ENCODE assay signal across 27 mouse cellular contexts in genomic region chr5:33671659-33672058, GRCm38 (mm10). TPM values are rescaled to one million over a fixed set of nuclear protein-coding genes. Genes with fewer than 3 reads are reported as not detected.
A peak's percentile ranks its signal among the peaks of the same experiment; 100 is the strongest.
DNase-seq lines count a peak whose midpoint lies in the region; ATAC-seq lines count a peak whose summit lies in the region.
"Had no signal": no experiment of that assay in that cellular context is flagged by ENCODE, and none has a peak within 500 bp of the region (broad histone marks: within the 10 kb centered on the region; RNA-seq: fewer than 3 reads in every experiment).

No protein-coding gene starts in this region.

- 0 out of 2 replicates have a peak overlapping the region, but pooled peaks have one; percentile 31 for H3K9ac ChIP-seq in heart, embryonic 12.5 days
- H3K9ac ChIP-seq in heart, embryonic 11.5 days (ENCODE audit: low read depth, low read length): no peak overlapping the region
- H3K9ac ChIP-seq: forebrain, embryonic 13.5 days; heart, embryonic 15.5 days; hindbrain, embryonic 13.5 days had no signal

- DNase-seq in 416B (ENCODE audit: low read depth): peak; percentile 44
- peak; percentile 76 for DNase-seq in MEL-GATA-1-ER (ENCODE audit: extremely low read depth, low read depth)
- DNase-seq in kidney, postnatal 14 days: no peak
- DNase-seq in B cell, adult 2 months: no peak
- DNase-seq: adrenal gland, adult 8-10 months; adrenal gland, postnatal 25 days; cerebellum, adult 11-12 months; cerebellum, adult 8-10 months; cerebellum, postnatal 10 days; cerebellum, postnatal 36 days; gastrocnemius, adult 2 months; gastrocnemius, postnatal 14 days; heart, adult 11 months; heart, postnatal 10 days; kidney, adult 11 months; kidney, adult 8-10 months had no signal

- peak overlapping the region; percentile 64; the same call in 1 of the 2 replicates for H3K27ac ChIP-seq in heart, embryonic 12.5 days (ENCODE audit: poor library complexity, severe bottlenecking)
- no peak overlapping the region for H3K27ac ChIP-seq in heart, embryonic 11.5 days (ENCODE audit: low read depth, low read length)
- H3K27ac ChIP-seq: forebrain, embryonic 10.5 days; forebrain, embryonic 13.5 days; gastrocnemius, adult 2 months; heart, embryonic 15.5 days; hindbrain, embryonic 10.5 days; hindbrain, embryonic 13.5 days had no signal

- peaks cover 69% of the 10 kb centered on the region for H3K36me3 ChIP-seq in heart, embryonic 12.5 days
- peaks cover 27% of the 10 kb centered on the region for H3K36me3 ChIP-seq in heart, embryonic 11.5 days (ENCODE audit: control insufficient read depth, insufficient read depth, low read length)

- 56% methylated on average over 5 of the region's 5 CpGs for WGBS in heart, embryonic 12.5 days
- WGBS in heart, embryonic 11.5 days (ENCODE audit: insufficient replicate concordance): 54% methylated on average over 5 of the region's 5 CpGs

- H3K27me3 ChIP-seq in heart, embryonic 12.5 days (replicated peaks): no peaks in the 10 kb centered on the region
- H3K27me3 ChIP-seq in heart, embryonic 11.5 days (ENCODE audit: control insufficient read depth, insufficient read depth, low read length): no peaks in the 10 kb centered on the region
- H3K27me3 ChIP-seq: forebrain, embryonic 13.5 days; heart, embryonic 15.5 days; hindbrain, embryonic 13.5 days had no signal

- H3K9me3 ChIP-seq in heart, embryonic 12.5 days (replicated peaks): no peaks in the 10 kb centered on the region
- H3K9me3 ChIP-seq in heart, embryonic 11.5 days (replicated peaks; ENCODE audit: control insufficient read depth, low read length): no peaks in the 10 kb centered on the region
- H3K9me3 ChIP-seq: forebrain, embryonic 10.5 days; forebrain, embryonic 13.5 days; heart, embryonic 15.5 days; hindbrain, embryonic 10.5 days; hindbrain, embryonic 13.5 days had no signal

- no peak overlapping the region for H3K4me2 ChIP-seq in heart, embryonic 12.5 days
- H3K4me2 ChIP-seq in heart, embryonic 11.5 days: no peak overlapping the region
- H3K4me2 ChIP-seq: forebrain, embryonic 13.5 days; heart, embryonic 15.5 days; hindbrain, embryonic 13.5 days had no signal

- peaks cover 13% of the 10 kb centered on the region for H3K4me1 ChIP-seq in heart, embryonic 12.5 days (replicated peaks)
- H3K4me1 ChIP-seq in heart, embryonic 11.5 days (ENCODE audit: control insufficient read depth, insufficient read depth, low read length): 0 out of 2 replicates have a peak, but pooled peaks cover 4% of the 10 kb centered on the region

- no peak for ATAC-seq in heart, embryonic 12.5 days (ENCODE audit: insufficient number of reproducible peaks, low FRiP score)
- ATAC-seq in heart, embryonic 11.5 days (replicated peaks; ENCODE audit: insufficient number of reproducible peaks, low FRiP score, low TSS enrichment): no peak
- peak; percentile 22 to 51; a peak in 2 of 4 replicates for ATAC-seq in hematopoietic stem cell, adult 5-6 weeks (replicated peaks in 1 of 2; ENCODE audit: insufficient read depth in 1 of 2, low FRiP score in 2 of 2, low TSS enrichment in 1 of 2, low read depth in 1 of 2, poor library complexity in 2 of 2, severe bottlenecking in 2 of 2)
- ATAC-seq: activated CD4-positive, CD25-positive, alpha-beta regulatory T cell, adult 4 months; forebrain, embryonic 13.5 days; forebrain, embryonic 16.5 days; hindbrain, embryonic 16.5 days had no signal

- H3K4me3 ChIP-seq in heart, embryonic 12.5 days: no peak overlapping the region
- no peak overlapping the region for H3K4me3 ChIP-seq in heart, embryonic 11.5 days (ENCODE audit: low read depth, low read length)
- H3K4me3 ChIP-seq: forebrain, embryonic 10.5 days; forebrain, embryonic 13.5 days; gastrocnemius, adult 2 months; heart, embryonic 15.5 days; hindbrain, embryonic 10.5 days; hindbrain, embryonic 13.5 days had no signal

RNA-seq across cellular contexts. Expression of gene Tmem129, which starts 13.4 kb away (rescaled TPM):
- 34.3 and 34.9 TPM in 2 replicates for polyA plus RNA-seq in heart, embryonic 12.5 days (2016; fragmentation: Nextera tagmentation; extraction: Ambion mirVana)
- polyA plus RNA-seq in heart, embryonic 11.5 days (2014; fragmentation: Nextera tagmentation; extraction: Ambion mirVana): 41.5 and 42.3 TPM in 2 replicates
- 18.3 and 23.0 TPM in 2 replicates for total RNA-seq in hematopoietic stem cell, adult 5-6 weeks (2017)

RNA-seq across cellular contexts. Expression of gene Tacc3, which starts 13.7 kb away (rescaled TPM):
- 152 and 163 TPM in 2 replicates for polyA plus RNA-seq in heart, embryonic 12.5 days (2016; fragmentation: Nextera tagmentation; extraction: Ambion mirVana)
- polyA plus RNA-seq in heart, embryonic 11.5 days (2014; fragmentation: Nextera tagmentation; extraction: Ambion mirVana): 171 and 186 TPM in 2 replicates
- total RNA-seq in hematopoietic stem cell, adult 5-6 weeks (2017): 103 and 133 TPM in 2 replicates

RNA-seq across cellular contexts. Expression of gene Slbp, which starts 19.3 kb away (rescaled TPM):
- polyA plus RNA-seq in heart, embryonic 12.5 days (2016; fragmentation: Nextera tagmentation; extraction: Ambion mirVana): 135 and 140 TPM in 2 replicates
- polyA plus RNA-seq in heart, embryonic 11.5 days (2014; fragmentation: Nextera tagmentation; extraction: Ambion mirVana): 162 and 166 TPM in 2 replicates
- total RNA-seq in hematopoietic stem cell, adult 5-6 weeks (2017): 220 and 242 TPM in 2 replicates

RNA-seq across cellular contexts. Expression of gene Gm9903, which starts 41.9 kb away (rescaled TPM):
- polyA plus RNA-seq in heart, embryonic 12.5 days (2016; fragmentation: Nextera tagmentation; extraction: Ambion mirVana): 0.73 and 1.0 TPM in 2 replicates
- polyA plus RNA-seq in heart, embryonic 11.5 days (2014; fragmentation: Nextera tagmentation; extraction: Ambion mirVana): 1.5 and 2.0 TPM in 2 replicates
- total RNA-seq in hematopoietic stem cell, adult 5-6 weeks (2017): 0.20 and 0.81 TPM in 2 replicates

RNA-seq across cellular contexts. Expression of gene Fam53a, which starts 42.2 kb away (rescaled TPM):
- polyA plus RNA-seq in heart, embryonic 12.5 days (2016; fragmentation: Nextera tagmentation; extraction: Ambion mirVana): 52.9 and 53.5 TPM in 2 replicates
- polyA plus RNA-seq in heart, embryonic 11.5 days (2014; fragmentation: Nextera tagmentation; extraction: Ambion mirVana): 56.6 and 59.5 TPM in 2 replicates
- 13.3 and 18.6 TPM in 2 replicates for total RNA-seq in hematopoietic stem cell, adult 5-6 weeks (2017)

Comparison
In these comparisons a context has a peak if more than half of its experiments do, and no peak if none do; other contexts are left out.
1. ATAC-seq: peak in hematopoietic stem cell, adult 5-6 weeks (2 of 2); none in heart, embryonic 12.5 days (single experiment) and heart, embryonic 11.5 days (single experiment).
2. DNase-seq: peak in 416B (single experiment) and MEL-GATA-1-ER (single experiment); none in kidney, postnatal 14 days (single experiment) and B cell, adult 2 months (0 of 2).